In the genomic region with DNA sequence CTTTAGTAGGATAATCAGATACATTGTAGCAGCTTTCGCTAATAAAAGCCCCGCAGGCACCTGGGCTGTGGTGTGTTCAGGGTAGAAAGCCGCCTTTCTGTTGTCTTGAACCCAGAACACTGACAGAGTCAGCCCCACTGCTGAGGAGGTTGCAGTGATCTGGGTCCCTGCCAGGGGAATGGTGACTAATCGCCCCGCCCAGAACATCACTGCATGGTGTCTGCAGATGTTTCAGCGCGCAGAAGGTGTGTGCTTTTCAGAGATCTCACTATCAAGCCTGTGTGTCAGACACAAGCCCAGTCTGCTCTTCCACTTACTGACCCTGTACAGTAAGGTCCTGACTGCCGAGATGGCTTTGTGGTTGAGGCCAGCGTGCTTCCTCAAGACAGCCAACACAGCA, we compare ENCODE assay signal across 11 mouse cellular contexts.
DNase-seq lines count a peak whose midpoint lies in the region; ATAC-seq and TF ChIP-seq lines count a peak whose summit lies in the region.
"Had no signal": no experiment of that assay in that cellular context is flagged by ENCODE, and none has a peak within 500 bp of the region (broad histone marks: within the 10 kb centered on the region; RNA-seq: fewer than 3 reads in every experiment).

No protein-coding gene starts in this region.

- H3K27me3 ChIP-seq in forebrain, embryonic 12.5 days = no peaks in the 10 kb centered on the region
- no peaks in the 10 kb centered on the region for H3K27me3 ChIP-seq in forebrain, embryonic 11.5 days (ENCODE audit: control insufficient read depth, insufficient read depth, low read length)
- no peaks in the 10 kb centered on the region for H3K27me3 ChIP-seq in myocyte (ENCODE audit: control insufficient read depth, insufficient read depth, insufficient read length)
- H3K27me3 ChIP-seq: limb, embryonic 12.5 days had no signal

- no peaks in the 10 kb centered on the region for H3K4me1 ChIP-seq in forebrain, embryonic 12.5 days
- no peaks in the 10 kb centered on the region for H3K4me1 ChIP-seq in forebrain, embryonic 11.5 days (replicated peaks; ENCODE audit: control insufficient read depth, insufficient read depth, low read length)

- WGBS in forebrain, embryonic 12.5 days = 89% methylated on average over 9 of the region's 9 CpGs
- WGBS in forebrain, embryonic 11.5 days = 84% methylated on average over 9 of the region's 9 CpGs

- H3K4me2 ChIP-seq in forebrain, embryonic 12.5 days = no peak overlapping the region
- H3K4me2 ChIP-seq in forebrain, embryonic 11.5 days (ENCODE audit: low read depth, low read length, severe bottlenecking) = no peak overlapping the region
- H3K4me2 ChIP-seq in myocyte (ENCODE audit: low read depth) = peak overlapping the region; percentile 3
- H3K4me2 ChIP-seq: limb, embryonic 12.5 days had no signal

- TF ChIP-seq POLR2A in myocyte (IDR thresholded peaks at IDR 0.05; ENCODE audit: insufficient read length, low read depth) = no peak

- no peak overlapping the region for H3K27ac ChIP-seq in forebrain, embryonic 12.5 days
- H3K27ac ChIP-seq in forebrain, embryonic 11.5 days (ENCODE audit: low read depth, low read length) = no peak overlapping the region
- H3K27ac ChIP-seq: limb, embryonic 12.5 days had no signal

- DNase-seq in forebrain, embryonic 11.5 days (ENCODE audit: low spot score) = no peak
- DNase-seq in left cerebral cortex, postnatal 4 days = peak; percentile 18
- no peak for DNase-seq in left cerebral cortex, adult 8-10 months (ENCODE audit: low spot score in 2 of 2)
- peak; percentile 12 for DNase-seq in adrenal gland, adult 8-10 months
- DNase-seq in thymus, postnatal 10 days (ENCODE audit: low spot score in 2 of 2) = no peak
- DNase-seq in left cerebral cortex, adult 18-20 months (ENCODE audit: low spot score in 2 of 2) = no peak

- no peak overlapping the region for H3ac ChIP-seq in myocyte (ENCODE audit: control insufficient read depth, insufficient read length)

- peak; percentile 34; the same call in 1 of the 2 replicates for ATAC-seq in forebrain, embryonic 12.5 days (ENCODE audit: low FRiP score)
- ATAC-seq in forebrain, embryonic 11.5 days (replicated peaks; ENCODE audit: low FRiP score) = no peak

- no peak overlapping the region for H3K9ac ChIP-seq in forebrain, embryonic 12.5 days
- H3K9ac ChIP-seq in forebrain, embryonic 11.5 days (ENCODE audit: low read length) = no peak overlapping the region
- H3K9ac ChIP-seq: limb, embryonic 12.5 days had no signal

- H3K4me3 ChIP-seq in forebrain, embryonic 12.5 days (replicated peaks) = no peak overlapping the region
- no peak overlapping the region for H3K4me3 ChIP-seq in forebrain, embryonic 11.5 days (ENCODE audit: low read depth, low read length)
- H3K4me3 ChIP-seq in myocyte = no peak overlapping the region
- H3K4me3 ChIP-seq: embryonic facial prominence, embryonic 10.5 days; limb, embryonic 12.5 days had no signal

- no peaks in the 10 kb centered on the region for H3K36me3 ChIP-seq in forebrain, embryonic 12.5 days (replicated peaks)
- no peaks in the 10 kb centered on the region for H3K36me3 ChIP-seq in forebrain, embryonic 11.5 days (ENCODE audit: control insufficient read depth, insufficient read depth, low read length)
- peaks cover 3% of the 10 kb centered on the region for H3K36me3 ChIP-seq in myocyte (ENCODE audit: control insufficient read depth, insufficient read depth)
- H3K36me3 ChIP-seq: G1E; limb, embryonic 12.5 days had no signal

- peaks cover 41% of the 10 kb centered on the region for H3K79me2 ChIP-seq in myocyte (ENCODE audit: control insufficient read depth, insufficient read depth)

- intact Hi-C loops in left cerebral cortex, postnatal 4 days (cut with DNase I) = loop anchor here (5.0 kb wide), 1 partner anchor 204 kb away; no protein-coding TSS in a partner anchor

- H3K9me3 ChIP-seq in forebrain, embryonic 12.5 days = no peaks in the 10 kb centered on the region
- H3K9me3 ChIP-seq in forebrain, embryonic 11.5 days (ENCODE audit: control insufficient read depth, low read length) = no peaks in the 10 kb centered on the region
- H3K9me3 ChIP-seq: embryonic facial prominence, embryonic 10.5 days; G1E; limb, embryonic 12.5 days had no signal

TF ChIP-seq in myocyte, 11 proteins besides CTCF, POLR2A, EP300 and RAD21:
- TF ChIP-seq SRF (IDR thresholded peaks at IDR 0.05; ENCODE audit: control insufficient read depth, insufficient read length, low read depth) (no peak), MYOD1 (IDR thresholded peaks at IDR 0.05; ENCODE audit: control insufficient read depth in 1 of 3, insufficient read length in 2 of 3, low read depth in 2 of 3) (peak in 1 of 3 experiments; percentile 21)

Comparison
In these comparisons a context has a peak if more than half of its experiments do, and no peak if none do; other contexts are left out.
1. DNase-seq: peak in left cerebral cortex, postnatal 4 days (single experiment) and adrenal gland, adult 8-10 months (single experiment); none in forebrain, embryonic 11.5 days (single experiment), left cerebral cortex, adult 8-10 months (0 of 2), thymus, postnatal 10 days (0 of 2) and left cerebral cortex, adult 18-20 months (0 of 2).